Mouse (Mus musculus) intestine, postnatal 0 days (tissue): Measurements from ENCODE around the gene Nbl1. TPM values are rescaled to one million over a fixed set of nuclear protein-coding genes. Genes with fewer than 3 reads are reported as not detected.

Experiments used
- ATAC-seq: fragments of 200-750 bp; cut with Nextera tagmentation; 2 replicates; pipeline ENCODE4 v1.8.0; 2017; ENCODE audit warnings: mild to moderate bottlenecking, moderate TSS enrichment, moderate library complexity
- H3K27ac ChIP-seq: fragments of 300-500 bp; sonication (generic); 2 replicates; pipeline ENCODE4 v1.5.1; 2014; ENCODE audit warnings: mild to moderate bottlenecking, low read depth, low read length, moderate library complexity
- H3K27me3 ChIP-seq: fragments of 300-500 bp; sonication (generic); replicated peaks from 2 replicates; pipeline ENCODE4 v1.6.1; 2014; ENCODE audit warnings: low read length, mixed read lengths; ENCODE audit not compliant: control insufficient read depth, insufficient read depth
- H3K36me3 ChIP-seq: fragments of 300-500 bp; sonication (generic); 2 replicates; pipeline ENCODE4 v1.6.1; 2014; ENCODE audit warnings: mild to moderate bottlenecking, moderate library complexity; ENCODE audit not compliant: control insufficient read depth, insufficient read depth
- H3K4me1 ChIP-seq: fragments of 300-500 bp; sonication (generic); replicated peaks from 2 replicates; pipeline ENCODE4 v1.6.1; 2014; ENCODE audit warnings: antibody characterized with exemption, low read length, mixed read lengths; ENCODE audit not compliant: control insufficient read depth, insufficient read depth
- H3K4me2 ChIP-seq: fragments of 300-500 bp; sonication (generic); replicated peaks from 2 replicates; pipeline ENCODE4 v1.6.1; 2014; ENCODE audit warnings: low read depth, mild to moderate bottlenecking, moderate library complexity
- H3K4me3 ChIP-seq: fragments of 300-500 bp; sonication (generic); 2 replicates; pipeline ENCODE4 v1.5.1; 2014; ENCODE audit warnings: low read depth, low read length
- H3K9ac ChIP-seq: fragments of 300-500 bp; sonication (generic); 2 replicates; pipeline ENCODE4 v1.6.1; 2014; ENCODE audit warnings: mild to moderate bottlenecking, low read depth, low read length
- H3K9me3 ChIP-seq: fragments of 300-500 bp; sonication (generic); 2 replicates; pipeline ENCODE4 v1.6.1; 2016; ENCODE audit warnings: mixed run types; ENCODE audit not compliant: control insufficient read depth
- CTCF ChIP-seq: sonication (generic); IDR thresholded peaks from 2 replicates; pipeline ENCODE4 v1.5.1; 2016; ENCODE audit warnings: low read depth, mild to moderate bottlenecking, control low read depth, antibody characterized with exemption, moderate library complexity
- WGBS: fragments of 180-500 bp; shearing (Covaris S2); extraction: QIAGEN DNeasy Blood & Tissue Kit; methylation state at CpG from one replicate; pipeline ENCODE4 v1.1.7; 2014; 5-methylcytosine and 5-hydroxymethylcytosine counted together
- polyA plus RNA-seq: library from polyadenylated mRNA; unstranded; fragments of >200 nt; fragmentation: Nextera tagmentation; extraction: Ambion mirVana; gene quantifications from 2 replicates; pipeline ENCODE4 v1.2.1, GENCODE M21; 2015

Nbl1 gene
- polyA plus RNA-seq, 1 experiment from 2014 or later = 39.9 TPM

- peak within 1 kb of the TSS; percentile 91 for H3K4me3 ChIP-seq
- under 1% methylated on average over 62 of the region's 63 CpGs for WGBS
- peak within 1 kb of the TSS; percentile 94 for H3K9ac ChIP-seq
- no peaks in the 10 kb centered on the region for H3K9me3 ChIP-seq
- peak within 1 kb of the TSS; percentile 72 for H3K4me2 ChIP-seq
- H3K27ac ChIP-seq = peak within 1 kb of the TSS; percentile 95
- no peaks in the 10 kb centered on the region for H3K36me3 ChIP-seq
- H3K4me1 ChIP-seq = no peaks in the 10 kb centered on the region
- ATAC-seq = peak; percentile 97
- H3K27me3 ChIP-seq = no peaks in the 10 kb centered on the region
- no peak for TF ChIP-seq CTCF
Observed at GRCm38 (mm10) chr4:139130701-139131549, 38.1 kb upstream of the Nbl1 start, which contains the start of gene Minos1. Gene Minos1 (minus strand): TSS chr4:139131113.

GRCm38 (mm10) chr4:139129806-139130700 is 37.3 kb upstream of the Nbl1 start:
- Histone ChIP-seq H3K36me3 (no peaks in the 10 kb centered on the region), H3K27me3 (no peaks in the 10 kb centered on the region), H3K4me3 (peak overlapping the region; percentile 91), H3K27ac (peak overlapping the region; percentile 95), H3K4me2 (peak overlapping the region; percentile 72), H3K4me1 (no peaks in the 10 kb centered on the region), H3K9me3 (no peaks in the 10 kb centered on the region), H3K9ac (peak overlapping the region; percentile 94)
- WGBS = 2% methylated on average over 57 of the region's 57 CpGs
- no peak for TF ChIP-seq CTCF
- ATAC-seq = 0 out of 2 replicates have a peak, but pooled peaks have one; percentile 16

- H3K36me3 ChIP-seq = no peaks in the 10 kb centered on the region
- peak; percentile 45 for TF ChIP-seq CTCF
- no peaks in the 10 kb centered on the region; the same call in 1 of the 2 replicates for H3K4me1 ChIP-seq
- H3K4me3 ChIP-seq = no peak overlapping the region
- no peaks in the 10 kb centered on the region for H3K9me3 ChIP-seq
- H3K4me2 ChIP-seq = no peak overlapping the region
- H3K27ac ChIP-seq = no peak overlapping the region
- WGBS = 93% methylated on average over 3 of the region's 3 CpGs
- no peak for ATAC-seq
- no peaks in the 10 kb centered on the region for H3K27me3 ChIP-seq
- H3K9ac ChIP-seq = no peak overlapping the region
Observed at GRCm38 (mm10) chr4:139126475-139126874, 33.7 kb upstream of the Nbl1 start.

- WGBS = 42% methylated on average over 6 of the region's 6 CpGs
- no peaks in the 10 kb centered on the region for H3K9me3 ChIP-seq
- H3K9ac ChIP-seq = no peak overlapping the region
- no peak for TF ChIP-seq CTCF
- H3K4me1 ChIP-seq = peaks cover 3% of the 10 kb centered on the region; the same call in 1 of the 2 replicates
- H3K4me3 ChIP-seq = no peak overlapping the region
- H3K27ac ChIP-seq = no peak overlapping the region
- no peaks in the 10 kb centered on the region for H3K36me3 ChIP-seq
- H3K27me3 ChIP-seq = no peaks in the 10 kb centered on the region
- no peak overlapping the region for H3K4me2 ChIP-seq
- ATAC-seq = no peak
Observed at GRCm38 (mm10) chr4:139124940-139125339, 32.1 kb upstream of the Nbl1 start.

- H3K27ac ChIP-seq = no peak overlapping the region
- ATAC-seq = no peak
- H3K9me3 ChIP-seq = no peaks in the 10 kb centered on the region
- H3K9ac ChIP-seq = no peak overlapping the region
- no peak for TF ChIP-seq CTCF
- WGBS = 77% methylated on average over 4 of the region's 4 CpGs
- H3K4me1 ChIP-seq = peaks cover 3% of the 10 kb centered on the region; the same call in 1 of the 2 replicates
- no peak overlapping the region for H3K4me2 ChIP-seq
- H3K36me3 ChIP-seq = no peaks in the 10 kb centered on the region
- H3K4me3 ChIP-seq = no peak overlapping the region
- no peaks in the 10 kb centered on the region for H3K27me3 ChIP-seq
Observed at GRCm38 (mm10) chr4:139122557-139122956, 29.8 kb upstream of the Nbl1 start.

- Histone ChIP-seq H3K4me2 (no peak overlapping the region), H3K27me3 (no peaks in the 10 kb centered on the region), H3K4me1 (peaks cover 3% of the 10 kb centered on the region; the same call in 1 of the 2 replicates), H3K9ac (no peak overlapping the region), H3K36me3 (no peaks in the 10 kb centered on the region), H3K9me3 (no peaks in the 10 kb centered on the region), H3K4me3 (no peak overlapping the region), H3K27ac (no peak overlapping the region)
- TF ChIP-seq CTCF = no peak
- WGBS = 55% methylated on average over 7 of the region's 7 CpGs
- ATAC-seq = no peak
Observed at GRCm38 (mm10) chr4:139120998-139121397, 28.2 kb upstream of the Nbl1 start.
